Mouse (Mus musculus) adrenal gland, postnatal 14 days (tissue): ENCODE measurements around the gene Nap1l1. TPM values are rescaled to one million over a fixed set of nuclear protein-coding genes. Genes with fewer than 3 reads are reported as not detected.
"Not testable (repeated sequence)": the region's sequence is repeated elsewhere in the genome, so short reads cannot be mapped to it uniquely, and the experiment has no call there.

ENCODE experiments used
- DNase-seq: peaks from one replicate; pipeline ENCODE4 v3.0.0; 2021; ENCODE audit warnings: mixed read lengths
- total RNA-seq: library from RNA; stranded (reverse); gene quantifications from 2 replicates; pipeline ENCODE4 v1.2.3, GENCODE M21; 2021

Nap1l1 gene
- total RNA-seq, 1 experiment from 2014 or later, result 153 TPM

DNA sequence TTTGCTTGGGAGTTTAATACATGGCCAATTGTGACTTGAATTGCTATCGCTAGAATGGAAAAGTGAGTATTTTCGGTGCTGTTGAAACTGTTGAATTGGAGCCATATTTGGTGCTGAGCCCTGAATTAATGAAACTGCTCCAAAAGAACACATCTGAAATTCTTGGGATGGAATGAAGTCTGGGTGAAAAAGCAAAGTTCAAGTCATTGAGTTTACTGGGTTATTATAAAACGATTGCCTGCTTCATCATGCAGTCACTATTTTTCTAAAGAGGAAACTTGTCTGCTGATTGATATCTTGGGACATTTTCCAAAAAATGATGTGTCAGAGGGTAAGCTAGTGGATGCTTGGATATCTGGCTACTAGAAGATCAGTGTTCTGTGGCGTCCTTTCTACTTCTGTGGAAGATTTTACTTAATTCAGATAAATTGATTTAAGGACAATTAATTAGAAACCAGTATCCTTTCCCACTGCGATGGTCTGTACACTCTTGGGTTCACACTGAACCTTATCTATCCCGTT, 4.0 kb downstream of the Nap1l1 start:
- DNase-seq, result no peak

DNA sequence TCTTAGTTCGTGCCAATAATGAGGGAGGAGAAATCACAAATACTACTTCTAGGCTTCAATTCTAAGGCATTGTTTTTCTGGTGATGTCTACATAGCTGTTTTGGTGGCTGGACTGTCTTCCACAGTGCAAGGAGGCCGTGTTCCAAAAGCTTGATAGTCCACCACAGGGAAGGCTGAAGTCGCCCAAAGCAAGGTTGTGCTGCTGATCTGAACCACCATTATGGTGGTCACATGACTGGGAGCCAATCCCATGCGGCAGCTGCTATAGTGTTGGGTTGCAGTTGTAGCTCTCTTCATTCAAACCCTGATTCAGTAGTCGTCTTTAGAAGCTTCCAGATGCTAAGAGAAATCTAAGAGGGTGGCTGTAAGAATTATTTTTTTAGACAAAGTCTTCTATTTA, 6.6 kb downstream of the Nap1l1 start:
- no peak for DNase-seq

DNA sequence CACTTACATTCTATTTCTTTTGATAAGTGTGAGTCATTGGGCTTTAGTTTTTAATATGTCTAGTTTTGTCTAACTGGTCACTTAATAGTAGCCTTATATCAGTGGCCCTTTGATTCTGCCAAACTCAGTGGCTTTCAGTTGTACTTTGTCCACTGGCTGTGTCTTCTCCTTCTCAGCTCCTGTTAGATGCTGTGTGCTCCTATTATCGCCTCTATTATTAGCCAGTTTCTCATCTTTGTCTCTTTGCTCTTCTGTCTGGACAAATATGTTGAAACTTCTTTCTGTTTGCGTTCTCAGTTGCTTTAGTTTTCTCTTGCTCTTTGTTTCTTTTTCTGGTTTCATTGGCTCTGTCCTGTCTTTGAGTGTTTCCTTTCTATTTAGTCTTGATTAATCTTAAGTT, 9.6 kb downstream of the Nap1l1 start:
- DNase-seq, result no peak

DNA sequence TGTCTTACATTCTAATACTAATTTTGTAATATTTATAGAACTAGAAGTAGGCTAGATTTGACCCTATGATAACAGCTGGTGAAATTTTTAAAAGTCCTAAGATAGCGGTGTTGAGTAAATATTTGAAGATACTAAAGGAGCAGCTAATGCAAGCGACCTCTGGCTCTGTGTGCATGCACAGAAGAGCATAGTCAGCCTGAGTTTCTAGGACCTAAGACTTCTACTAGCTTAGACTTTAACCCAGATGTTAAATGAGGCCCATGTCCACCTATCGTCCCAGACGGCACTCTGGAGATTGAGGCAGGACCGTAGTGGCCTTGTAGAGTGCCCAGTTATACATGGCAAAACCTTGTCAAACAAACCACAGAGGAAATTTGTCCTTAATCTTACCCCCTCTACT, 11.1 kb downstream of the Nap1l1 start:
- no peak for DNase-seq

DNA sequence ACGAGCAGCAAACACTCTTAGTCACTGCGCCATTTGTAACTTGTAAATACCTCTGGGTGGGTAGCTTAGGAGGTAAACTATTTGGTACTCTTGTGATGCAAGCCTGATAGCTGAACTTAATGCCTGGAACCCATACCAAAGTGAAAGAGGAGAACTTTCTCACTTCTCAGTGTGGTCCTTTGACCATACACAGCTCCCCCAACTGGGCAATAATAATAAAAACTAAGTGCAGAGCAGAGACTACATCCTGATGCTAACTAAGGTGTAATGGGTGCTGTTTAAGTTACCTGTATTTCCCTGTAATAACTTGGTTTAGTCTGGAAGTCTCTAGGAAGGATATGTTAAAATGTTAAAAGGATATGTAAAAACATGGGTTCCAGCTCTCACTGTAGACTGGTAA, 15.8 kb downstream of the Nap1l1 start:
- DNase-seq, result no peak

- not testable (repeated sequence) for DNase-seq
These were observed 17.1 kb downstream of the Nap1l1 start for GRCm38 (mm10) chr10:111490079-111490478.

DNA sequence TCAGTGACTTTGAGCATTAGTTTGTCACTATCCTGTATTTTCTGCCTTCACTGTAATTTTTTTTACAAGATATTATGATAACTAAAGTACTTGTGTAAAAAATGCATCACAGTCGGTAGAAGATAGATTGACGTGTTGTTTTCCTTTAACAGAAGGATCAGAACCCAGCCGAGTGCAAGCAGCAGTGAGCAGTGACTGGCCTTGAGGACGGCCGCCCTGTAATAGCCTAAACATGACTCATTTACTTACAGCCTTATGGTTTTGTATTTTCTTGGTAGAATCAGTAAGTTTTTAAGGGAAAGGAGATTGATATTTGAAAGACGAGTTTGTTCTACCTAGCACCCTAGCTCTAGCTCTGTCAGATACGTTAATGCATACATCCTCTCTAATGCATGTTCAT, 22.9 kb downstream of the Nap1l1 start:
- DNase-seq, result peak; percentile 38

GRCm38 (mm10) chr10:111499892-111500291, 26.9 kb downstream of the Nap1l1 start:
- DNase-seq, result no peak

GRCm38 (mm10) chr10:111503071-111503470, 30.0 kb downstream of the Nap1l1 start:
- DNase-seq, result peak; percentile 85

- DNase-seq, result peak; percentile 64
These were observed 30.7 kb downstream of the Nap1l1 start for GRCm38 (mm10) chr10:111503716-111504115.

DNA sequence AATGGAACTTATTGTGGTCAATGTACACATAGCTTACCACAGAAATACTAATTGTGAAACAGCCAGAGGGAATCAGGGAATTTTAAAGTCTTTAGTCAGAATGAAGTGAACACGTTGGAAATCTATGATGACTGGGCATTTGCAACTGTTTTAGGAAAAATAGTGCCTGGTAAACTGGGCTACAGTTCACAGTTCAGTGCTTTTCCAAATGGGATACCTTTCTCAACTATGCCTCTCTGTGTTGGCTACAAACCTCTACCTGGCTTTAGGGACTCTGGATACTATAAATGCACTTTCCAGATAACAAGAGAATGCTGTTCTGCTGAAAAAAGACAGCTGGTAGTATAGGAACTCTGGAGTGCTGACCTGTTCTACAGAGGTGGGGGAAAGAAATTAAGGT, 31.6 kb downstream of the Nap1l1 start:
- no peak for DNase-seq

GRCm38 (mm10) chr10:111505406-111505805, 32.4 kb downstream of the Nap1l1 start:
- DNase-seq, result peak; percentile 21

GRCm38 (mm10) chr10:111506101-111506925, 33.3 kb downstream of the Nap1l1 start, which contains the start of gene Phlda1:
Gene Phlda1 (plus strand): TSS chr10:111506286.
- DNase-seq, result peak; percentile 98

GRCm38 (mm10) chr10:111506926-111507459, 34.0 kb downstream of the Nap1l1 start:
- peak; percentile 61 for DNase-seq

GRCm38 (mm10) chr10:111507460-111508211, 34.6 kb downstream of the Nap1l1 start:
- peak; percentile 80 for DNase-seq

- DNase-seq, result peak; percentile 22
These were observed 35.5 kb downstream of the Nap1l1 start for GRCm38 (mm10) chr10:111508324-111509080.

GRCm38 (mm10) chr10:111509103-111509784, 36.2 kb downstream of the Nap1l1 start:
- DNase-seq, result no peak

- no peak for DNase-seq
These were observed 37.0 kb downstream of the Nap1l1 start for GRCm38 (mm10) chr10:111509981-111510380.

GRCm38 (mm10) chr10:111510798-111511197, 37.8 kb downstream of the Nap1l1 start:
- DNase-seq, result peak; percentile 56

DNA sequence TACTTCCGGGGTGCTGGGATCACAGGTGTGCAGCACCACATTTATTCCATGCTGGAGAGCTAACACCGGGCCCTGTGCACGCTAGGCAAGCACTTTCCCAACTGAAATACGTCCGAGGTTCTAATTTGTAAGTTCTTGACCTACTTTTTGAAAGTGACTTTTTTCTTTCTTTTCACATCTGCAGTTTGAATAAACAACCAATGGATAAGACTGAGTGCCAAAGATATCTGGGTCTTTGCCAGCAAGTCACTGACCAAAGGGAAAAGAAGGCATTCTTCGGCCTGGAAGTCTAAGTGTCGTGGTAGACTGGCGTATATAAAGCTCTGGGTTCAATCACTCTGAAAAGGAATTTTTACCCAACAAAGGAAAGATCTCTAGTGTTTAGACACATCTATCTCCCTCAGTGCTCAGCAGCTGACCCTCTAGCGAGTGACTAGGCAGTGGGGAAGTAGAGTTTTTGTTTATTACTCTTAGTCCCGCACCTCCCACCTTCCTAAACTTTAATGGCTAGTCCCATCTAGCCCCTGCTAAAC, 39.1 kb downstream of the Nap1l1 start:
- DNase-seq, result peak; percentile 56

DNA sequence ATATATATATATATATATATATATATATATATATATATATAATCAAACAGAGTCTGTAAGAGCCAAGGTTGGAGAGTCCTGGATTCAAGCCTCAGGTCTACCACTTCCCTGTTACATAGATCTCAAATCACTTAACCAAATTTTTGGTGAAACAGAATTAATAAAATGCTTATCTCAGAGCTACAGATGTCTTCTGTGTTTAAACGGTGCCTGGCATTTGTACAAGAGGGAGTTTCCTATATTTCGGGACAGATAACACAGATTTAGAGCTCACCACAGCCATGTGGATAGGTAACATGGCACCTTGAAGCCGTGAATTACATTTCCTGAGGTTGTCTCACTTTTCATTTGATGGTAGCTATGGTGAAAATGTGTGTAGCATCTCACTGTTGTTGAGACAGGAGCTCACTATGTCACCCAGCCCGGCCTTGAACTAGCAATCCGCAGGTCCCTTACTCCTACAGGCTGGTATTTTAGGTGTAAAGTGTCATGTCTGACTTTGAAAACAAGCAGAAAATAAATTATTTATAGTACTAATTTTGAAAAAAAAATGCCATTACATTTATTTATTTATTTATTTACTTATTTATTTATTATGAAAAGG, 41.4 kb downstream of the Nap1l1 start:
- no peak for DNase-seq
